Mouse (Mus musculus): ENCODE results near the gene Sec22b. TPM values are rescaled to one million over a fixed set of nuclear protein-coding genes. Genes with fewer than 3 reads are reported as not detected.

Sec22b gene
- polyA plus RNA-seq, 2 experiments: 22.6 to 63.5 TPM

GRCm38 (mm10) chr3:97953196-97953595, 52.2 kb downstream of the Sec22b start:
- H3K9me3 ChIP-seq (ENCODE audit: control insufficient read depth, low read length): no peaks in the 10 kb centered on the region
- no peak overlapping the region for H3K4me2 ChIP-seq (ENCODE audit: low read depth)
- ATAC-seq (ENCODE audit: insufficient read depth) (no peak), DNase-seq (ENCODE audit: low read depth in 3 of 3, low spot score in 3 of 3) (no peak)
- H3K27ac ChIP-seq: no peak overlapping the region
- H3K4me1 ChIP-seq (replicated peaks; ENCODE audit: control insufficient read depth in 2 of 2, insufficient read depth in 2 of 2, low read length in 1 of 2): peaks cover 0 to 8% of the 10 kb centered on the region in 2 experiments; a peak in 2 of 4 replicates
- 62% methylated on average over 2 of the region's 2 CpGs for WGBS (ENCODE audit: insufficient replicate concordance)
- H3K36me3 ChIP-seq (replicated peaks; ENCODE audit: control insufficient read depth, insufficient read depth, low read depth): no peaks in the 10 kb centered on the region
- H3K9ac ChIP-seq (replicated peaks): no peak overlapping the region
- H3K4me3 ChIP-seq (ENCODE audit: insufficient read depth in 1 of 2, low read depth in 2 of 2, low read length in 2 of 2): no peak overlapping the region
- TF ChIP-seq EP300 (IDR thresholded peaks at IDR 0.05; ENCODE audit: low read depth) (no peak), CTCF (IDR thresholded peaks at IDR 0.05; ENCODE audit: low read depth) (no peak)
- no peaks in the 10 kb centered on the region; the same call in 1 of the 2 replicates for H3K27me3 ChIP-seq (ENCODE audit: control insufficient read depth, insufficient read depth, low read length)

GRCm38 (mm10) chr3:97956322-97956721, 55.3 kb downstream of the Sec22b start:
- ATAC-seq (ENCODE audit: insufficient read depth): no peak
- Histone ChIP-seq H3K9ac (replicated peaks) (no peak overlapping the region), H3K4me3 (ENCODE audit: insufficient read depth in 1 of 2, low read depth in 2 of 2, low read length in 2 of 2) (no peak overlapping the region), H3K4me2 (ENCODE audit: low read depth) (no peak overlapping the region), H3K4me1 (replicated peaks; ENCODE audit: control insufficient read depth in 2 of 2, insufficient read depth in 2 of 2, low read length in 1 of 2) (no peaks in the 10 kb centered on the region), H3K36me3 (replicated peaks; ENCODE audit: control insufficient read depth, insufficient read depth, low read depth) (no peaks in the 10 kb centered on the region), H3K27ac (no peak overlapping the region), H3K9me3 (ENCODE audit: control insufficient read depth, low read length) (no peaks in the 10 kb centered on the region), H3K27me3 (ENCODE audit: control insufficient read depth, insufficient read depth, low read length) (no peaks in the 10 kb centered on the region; the same call in 1 of the 2 replicates)
- no peak for DNase-seq (ENCODE audit: low read depth in 3 of 3, low spot score in 3 of 3)
- 48% methylated on average over 6 of the region's 6 CpGs for WGBS (ENCODE audit: insufficient replicate concordance)
- TF ChIP-seq EP300 (IDR thresholded peaks at IDR 0.05; ENCODE audit: low read depth) (no peak), CTCF (IDR thresholded peaks at IDR 0.05; ENCODE audit: low read depth) (no peak)

- H3K27ac ChIP-seq: no peak overlapping the region
- H3K27me3 ChIP-seq (ENCODE audit: control insufficient read depth, insufficient read depth, low read length): no peaks in the 10 kb centered on the region; the same call in 1 of the 2 replicates
- ATAC-seq (ENCODE audit: insufficient read depth) (no peak), DNase-seq (ENCODE audit: low read depth in 3 of 3, low spot score in 3 of 3) (no peak)
- TF ChIP-seq CTCF (IDR thresholded peaks at IDR 0.05; ENCODE audit: low read depth): no peak
- TF ChIP-seq EP300 (IDR thresholded peaks at IDR 0.05; ENCODE audit: low read depth): no peak
- no peaks in the 10 kb centered on the region for H3K36me3 ChIP-seq (replicated peaks; ENCODE audit: control insufficient read depth, insufficient read depth, low read depth)
- H3K9me3 ChIP-seq (ENCODE audit: control insufficient read depth, low read length): no peaks in the 10 kb centered on the region
- H3K9ac ChIP-seq (replicated peaks): no peak overlapping the region
- no peak overlapping the region for H3K4me2 ChIP-seq (ENCODE audit: low read depth)
- H3K4me3 ChIP-seq (ENCODE audit: insufficient read depth in 1 of 2, low read depth in 2 of 2, low read length in 2 of 2): no peak overlapping the region
- no peaks in the 10 kb centered on the region for H3K4me1 ChIP-seq (replicated peaks; ENCODE audit: control insufficient read depth in 2 of 2, insufficient read depth in 2 of 2, low read length in 1 of 2)
- WGBS (ENCODE audit: insufficient replicate concordance): 42% methylated on average over 1 of the region's 1 CpGs
Measured at GRCm38 (mm10) chr3:97956926-97957325, 55.9 kb downstream of the Sec22b start.

GRCm38 (mm10) chr3:97960783-97961594, 60.0 kb downstream of the Sec22b start:
- H3K27me3 ChIP-seq (ENCODE audit: control insufficient read depth, insufficient read depth, low read length): no peaks in the 10 kb centered on the region; the same call in 1 of the 2 replicates
- H3K4me1 ChIP-seq (replicated peaks; ENCODE audit: control insufficient read depth in 2 of 2, insufficient read depth in 2 of 2, low read length in 1 of 2): peaks cover 0 to 7% of the 10 kb centered on the region in 2 experiments; a peak in 2 of 4 replicates
- no peaks in the 10 kb centered on the region for H3K9me3 ChIP-seq (ENCODE audit: control insufficient read depth, low read length)
- ATAC-seq (ENCODE audit: insufficient read depth): no peak
- 60% methylated on average over 14 of the region's 14 CpGs for WGBS (ENCODE audit: insufficient replicate concordance)
- no peak for TF ChIP-seq EP300 (IDR thresholded peaks at IDR 0.05; ENCODE audit: low read depth)
- H3K27ac ChIP-seq: no peak overlapping the region
- H3K36me3 ChIP-seq (replicated peaks; ENCODE audit: control insufficient read depth, insufficient read depth, low read depth): no peaks in the 10 kb centered on the region
- no peak overlapping the region for H3K9ac ChIP-seq (replicated peaks)
- no peak overlapping the region for H3K4me2 ChIP-seq (ENCODE audit: low read depth)
- DNase-seq (ENCODE audit: low read depth in 3 of 3, low spot score in 3 of 3): no peak
- no peak overlapping the region for H3K4me3 ChIP-seq (ENCODE audit: insufficient read depth in 1 of 2, low read depth in 2 of 2, low read length in 2 of 2)

GRCm38 (mm10) chr3:97961962-97962361, 61.0 kb downstream of the Sec22b start:
- no peaks in the 10 kb centered on the region for H3K9me3 ChIP-seq (ENCODE audit: control insufficient read depth, low read length)
- H3K4me3 ChIP-seq (ENCODE audit: insufficient read depth in 1 of 2, low read depth in 2 of 2, low read length in 2 of 2): no peak overlapping the region
- no peak overlapping the region for H3K27ac ChIP-seq
- TF ChIP-seq CTCF (IDR thresholded peaks at IDR 0.05; ENCODE audit: low read depth) (no peak), EP300 (IDR thresholded peaks at IDR 0.05; ENCODE audit: low read depth) (no peak)
- ATAC-seq (ENCODE audit: insufficient read depth): no peak
- 67% methylated on average over 6 of the region's 6 CpGs for whole genome bisulfite sequencing (ENCODE audit: insufficient replicate concordance)
- H3K4me2 ChIP-seq (ENCODE audit: low read depth): no peak overlapping the region
- no peak overlapping the region for H3K9ac ChIP-seq (replicated peaks)
- no peaks in the 10 kb centered on the region for H3K36me3 ChIP-seq (replicated peaks; ENCODE audit: control insufficient read depth, insufficient read depth, low read depth)
- no peaks in the 10 kb centered on the region; the same call in 1 of the 2 replicates for H3K27me3 ChIP-seq (ENCODE audit: control insufficient read depth, insufficient read depth, low read length)
- H3K4me1 ChIP-seq (replicated peaks; ENCODE audit: control insufficient read depth in 2 of 2, insufficient read depth in 2 of 2, low read length in 1 of 2): peaks cover 0 to 7% of the 10 kb centered on the region in 2 experiments; a peak in 2 of 4 replicates
- no peak for DNase-seq (ENCODE audit: low read depth in 3 of 3, low spot score in 3 of 3)

Measured in liver, embryonic 14.5 days (tissue).